Mouse (Mus musculus): ENCODE results near the gene Hand1.

The Hand1 gene

DNA sequence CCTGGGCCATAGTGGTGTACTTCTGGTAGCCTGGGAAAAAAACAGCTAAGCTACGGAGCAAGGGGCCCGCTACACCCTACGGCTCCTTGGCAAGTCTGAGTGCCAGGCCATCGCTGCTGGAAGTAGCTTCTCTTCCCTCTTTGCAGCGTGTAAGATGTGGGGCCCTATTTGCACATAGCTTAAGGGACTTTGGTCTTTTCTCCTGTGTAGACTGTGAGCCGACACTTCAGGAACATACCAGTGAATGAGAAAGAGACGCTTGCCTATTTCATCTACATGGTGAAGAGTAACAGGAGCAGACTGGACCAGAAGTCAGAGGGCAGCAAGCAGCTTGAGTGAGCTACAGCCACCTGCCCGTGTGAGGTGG lies 22.9 kb downstream of the Hand1 start:
- in situ Hi-C loops (cut with MboI; ENCODE audit: unreplicated experiment in 2 of 2): loop anchor here (25.0 kb wide), 2 partner anchors 353 to 828 kb away; partner anchors contain the start of genes Gemin5 (in 2 of the 2), Mrpl22 (in 2 of the 2), Olfr323 (in 1 of the 2) and Trim58 (in 1 of the 2)

DNA sequence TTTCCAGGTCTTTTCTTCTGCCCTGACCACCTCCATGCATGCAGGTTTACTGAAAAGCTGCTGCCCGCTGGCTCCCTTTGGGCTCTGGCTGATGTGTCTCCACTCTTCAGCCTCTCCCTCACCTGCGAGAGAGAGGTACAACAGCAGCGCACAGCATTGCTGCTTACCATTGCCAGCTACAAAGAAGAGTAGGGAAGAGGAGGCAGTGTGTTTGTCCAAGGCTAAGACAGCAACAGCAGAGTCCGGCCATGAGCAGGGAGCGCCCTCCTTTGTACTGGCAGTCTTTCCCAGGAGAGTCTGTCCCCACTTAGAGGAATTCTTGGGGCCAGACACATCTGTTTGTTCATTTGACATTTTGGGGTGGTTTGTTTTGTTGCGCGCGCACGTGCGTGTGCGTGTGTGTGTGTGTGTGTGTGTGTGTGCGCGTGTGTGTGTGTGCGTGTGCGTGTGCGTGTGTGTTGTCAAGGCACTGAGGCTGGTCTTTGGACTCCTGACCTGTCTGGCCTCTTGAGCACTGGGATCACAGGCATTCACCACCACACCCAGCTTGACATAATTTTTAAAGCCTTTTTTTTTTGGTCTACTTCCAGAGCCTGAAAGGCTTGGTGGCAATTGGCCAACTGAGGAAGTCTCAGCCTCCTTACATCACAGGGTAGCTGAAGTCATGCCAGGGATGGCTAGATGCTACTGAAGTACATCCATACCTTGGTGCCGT lies 23.4 kb downstream of the Hand1 start:
- in situ Hi-C loops (cut with MboI; ENCODE audit: unreplicated experiment in 2 of 2): loop anchor here (25.0 kb wide), 2 partner anchors 353 to 828 kb away; partner anchors contain the start of genes Gemin5 (in 2 of the 2), Mrpl22 (in 2 of the 2), Olfr323 (in 1 of the 2) and Trim58 (in 1 of the 2)

GRCm38 (mm10) chr11:57805047-57805446 lies 27.6 kb downstream of the Hand1 start:
- in situ Hi-C loops (cut with MboI; ENCODE audit: unreplicated experiment in 2 of 2): loop anchor here (25.0 kb wide), 2 partner anchors 357 to 832 kb away; partner anchors contain the start of genes Gemin5 (in 2 of the 2), Mrpl22 (in 2 of the 2), Olfr323 (in 1 of the 2) and Trim58 (in 1 of the 2)

DNA sequence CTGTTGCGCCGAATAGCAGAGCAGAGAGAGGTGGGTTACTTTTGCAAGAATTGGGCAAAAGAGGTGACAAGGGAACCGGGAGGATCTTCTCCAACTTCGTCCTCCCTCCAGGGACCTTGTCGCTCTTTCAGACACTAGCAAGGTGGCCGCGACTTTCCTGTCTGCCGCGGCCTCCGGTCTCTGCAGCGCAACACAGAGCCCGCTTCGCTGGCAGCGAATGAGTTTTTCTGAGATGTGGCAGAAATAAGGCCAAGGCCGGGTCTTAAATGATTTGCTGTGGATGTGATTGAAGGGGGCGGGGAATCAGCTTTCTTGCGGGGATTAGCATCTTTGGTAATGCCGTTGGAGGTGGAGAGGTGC lies 30.1 kb downstream of the Hand1 start:
- in situ Hi-C loops (cut with MboI; ENCODE audit: unreplicated experiment in 2 of 2): loop anchor here (25.0 kb wide), 2 partner anchors 360 to 835 kb away; partner anchors contain the start of genes Gemin5 (in 2 of the 2), Mrpl22 (in 2 of the 2), Olfr323 (in 1 of the 2) and Trim58 (in 1 of the 2)

DNA sequence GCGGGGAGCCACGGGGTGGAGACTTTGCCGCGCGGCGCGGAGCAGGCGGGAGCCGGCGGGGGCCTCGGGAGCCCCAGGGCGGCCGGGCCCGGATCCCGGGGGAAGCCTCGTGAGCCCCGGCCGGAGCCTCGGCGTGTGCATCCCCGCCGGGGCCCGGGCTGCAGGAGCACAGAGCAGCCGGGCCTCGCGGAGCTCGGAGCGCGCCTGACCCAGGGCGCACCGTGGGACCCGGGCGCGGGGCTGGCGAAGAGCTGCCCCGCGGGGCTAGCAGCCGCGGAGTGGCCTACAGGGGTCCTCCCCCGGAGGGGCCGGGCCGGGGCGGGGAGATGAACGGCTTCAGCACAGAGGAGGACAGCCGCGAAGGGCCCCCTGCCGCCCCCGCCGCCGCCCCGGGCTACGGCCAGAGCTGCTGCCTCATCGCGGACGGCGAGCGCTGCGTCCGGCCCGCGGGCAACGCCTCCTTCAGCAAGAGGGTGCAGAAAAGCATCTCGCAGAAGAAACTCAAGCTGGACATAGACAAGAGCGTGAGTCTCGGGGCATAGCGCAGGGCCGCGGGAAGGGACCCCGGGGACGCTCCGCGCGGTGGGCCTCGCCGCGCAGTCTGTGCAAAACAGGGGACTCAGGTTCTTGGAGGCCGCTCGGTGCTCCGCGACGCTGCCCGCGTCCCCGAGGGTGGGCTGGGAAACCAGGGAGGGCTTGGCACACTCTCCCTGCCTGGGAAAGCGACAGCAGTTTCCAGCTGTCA lies 30.7 kb downstream of the Hand1 start:
- in situ Hi-C loops (cut with MboI; ENCODE audit: unreplicated experiment in 2 of 2): loop anchor here (25.0 kb wide), 2 partner anchors 360 to 835 kb away; partner anchors contain the start of genes Gemin5 (in 2 of the 2), Mrpl22 (in 2 of the 2), Olfr323 (in 1 of the 2) and Trim58 (in 1 of the 2)

DNA sequence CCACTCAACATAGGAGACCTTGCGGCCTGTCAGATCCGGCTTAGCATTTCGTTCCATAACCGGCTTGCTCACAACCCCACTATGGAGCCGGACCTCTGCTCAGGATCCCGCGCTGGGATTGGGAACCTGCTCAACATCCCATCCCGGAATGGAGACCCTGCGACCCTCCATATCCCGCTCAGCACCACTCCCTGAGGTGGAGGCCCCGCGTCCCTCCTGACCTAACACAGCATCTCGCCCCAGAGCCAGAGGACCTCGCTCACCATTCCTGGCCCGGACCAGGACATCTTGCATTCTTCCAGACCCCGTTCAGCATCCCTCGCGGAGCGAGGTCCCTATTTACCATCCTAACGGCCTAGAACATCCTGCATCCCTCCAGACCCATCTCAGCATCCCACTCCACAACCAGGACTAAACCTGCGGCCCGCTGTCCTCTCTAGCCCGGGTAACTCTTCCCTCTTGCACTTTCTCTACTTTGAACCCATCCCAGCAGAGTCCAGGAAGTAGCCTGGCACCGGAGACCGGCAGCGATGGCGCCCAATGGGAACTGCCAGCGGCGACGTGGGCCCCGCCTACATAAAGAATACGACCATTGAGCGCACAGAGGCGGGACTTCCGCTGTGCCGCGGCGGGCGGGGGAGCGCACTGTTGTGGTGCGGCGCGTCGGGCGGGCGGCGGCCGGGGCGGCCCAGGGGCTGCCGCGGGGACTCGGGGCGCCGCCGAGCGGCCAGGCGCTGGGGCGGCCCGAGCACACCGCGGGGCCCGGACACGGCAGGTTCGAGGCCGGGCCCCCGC lies 31.4 kb downstream of the Hand1 start, which contains the start of gene Sap30l:
Gene Sap30l (plus strand): TSS at position 667 of the 795 bp plus-strand sequence.
- in situ Hi-C loops (cut with MboI; ENCODE audit: unreplicated experiment in 2 of 2): loop anchor here (25.0 kb wide), 2 partner anchors 361 to 836 kb away; partner anchors contain the start of genes Gemin5 (in 2 of the 2), Mrpl22 (in 2 of the 2), Olfr323 (in 1 of the 2) and Trim58 (in 1 of the 2)

DNA sequence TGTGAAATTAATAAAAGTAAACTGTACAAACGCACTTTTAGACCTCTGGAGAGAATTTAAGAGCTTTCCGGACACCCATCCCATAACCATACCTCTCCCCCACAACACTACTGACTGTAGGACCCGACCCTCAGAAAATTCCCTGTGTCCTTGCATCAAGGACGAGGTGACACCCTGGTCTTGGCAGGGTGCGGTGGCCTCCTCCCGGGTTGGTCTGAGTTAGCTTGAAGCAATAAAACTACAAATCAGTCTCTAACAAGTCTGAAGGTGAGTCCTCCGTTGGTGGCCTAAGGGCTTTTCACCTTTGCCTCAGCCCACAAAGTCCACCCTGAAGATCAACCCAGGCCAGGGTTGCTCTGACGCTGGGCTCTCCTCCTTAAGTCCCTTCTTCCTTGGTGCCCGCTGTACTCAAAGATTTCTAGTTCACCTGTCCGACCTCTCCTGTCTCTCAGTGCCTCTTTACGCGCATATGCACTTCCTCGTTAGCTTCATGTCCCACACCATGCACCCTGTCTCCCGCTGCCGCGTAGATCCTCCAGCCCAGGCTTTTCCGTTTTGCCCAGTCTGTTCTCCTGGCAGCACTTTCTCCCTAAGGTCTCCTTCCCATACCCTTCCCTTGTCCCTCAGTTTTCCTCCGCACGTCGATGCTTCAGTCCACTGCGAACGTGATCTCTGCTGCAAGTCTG lies 32.2 kb downstream of the Hand1 start:
- in situ Hi-C loops (cut with MboI; ENCODE audit: unreplicated experiment in 2 of 2): loop anchor here (25.0 kb wide), 2 partner anchors 362 to 837 kb away; partner anchors contain the start of genes Gemin5 (in 2 of the 2), Mrpl22 (in 2 of the 2), Olfr323 (in 1 of the 2) and Trim58 (in 1 of the 2)

DNA sequence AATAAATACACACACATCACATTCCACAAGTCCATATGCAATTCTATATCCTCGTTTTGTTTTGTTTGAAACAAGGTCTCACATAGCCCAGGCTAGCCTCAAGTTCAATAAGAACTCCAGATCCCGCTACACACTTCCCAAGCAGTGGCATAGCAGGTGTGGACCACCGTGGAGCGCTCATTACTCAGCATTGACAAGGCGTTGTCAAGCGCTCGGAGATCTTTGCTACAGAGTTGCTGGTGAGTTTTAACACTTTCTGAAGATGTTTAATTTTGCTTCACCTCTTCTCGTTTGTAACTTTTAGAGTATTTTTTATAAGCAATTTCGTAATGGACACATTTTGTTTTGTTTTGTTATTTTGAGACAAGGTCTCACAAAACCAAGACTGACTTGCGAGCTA lies 33.2 kb downstream of the Hand1 start:
- in situ Hi-C loops (cut with MboI; ENCODE audit: unreplicated experiment in 2 of 2): no loop called here

DNA sequence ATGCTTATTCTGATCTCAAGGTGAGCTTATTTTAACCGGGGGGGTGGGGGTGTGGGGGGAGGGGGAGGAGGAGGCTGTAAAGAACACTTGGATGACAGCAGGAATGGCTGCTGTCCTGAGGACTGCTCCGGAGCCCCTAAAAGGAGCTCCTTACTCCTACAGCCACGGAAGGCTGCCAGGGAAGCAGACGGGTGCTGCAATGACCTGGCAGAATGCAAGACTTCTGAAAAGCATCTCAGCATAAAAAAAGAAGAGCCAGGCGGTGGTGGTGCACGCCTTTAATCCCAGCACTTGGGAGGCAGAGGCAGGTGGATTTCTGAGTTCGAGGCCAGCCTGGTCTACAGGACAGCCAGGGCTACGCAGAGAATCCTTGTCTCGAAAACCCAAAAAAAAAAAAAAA lies 34.8 kb downstream of the Hand1 start:
- in situ Hi-C loops (cut with MboI; ENCODE audit: unreplicated experiment in 2 of 2): no loop called here

- in situ Hi-C loops (cut with MboI; ENCODE audit: unreplicated experiment in 2 of 2): no loop called here
Measured at GRCm38 (mm10) chr11:57795086-57795485, 37.5 kb downstream of the Hand1 start.

GRCm38 (mm10) chr11:57790866-57791535 lies 41.6 kb downstream of the Hand1 start:
- in situ Hi-C loops (cut with MboI; ENCODE audit: unreplicated experiment in 2 of 2): no loop called here

- in situ Hi-C loops (cut with MboI; ENCODE audit: unreplicated experiment in 2 of 2): loop anchor here (5.0 to 10.0 kb wide), 4 partner anchors 34 to 857 kb away; partner anchors contain the start of gene Trim58 (in 1 of the 2)
Measured at GRCm38 (mm10) chr11:57787913-57788312, 44.7 kb downstream of the Hand1 start.

- in situ Hi-C loops (cut with MboI; ENCODE audit: unreplicated experiment in 2 of 2): loop anchor here (5.0 to 10.0 kb wide), 4 partner anchors 35 to 858 kb away; partner anchors contain the start of gene Trim58 (in 1 of the 2)
Measured at GRCm38 (mm10) chr11:57786616-57787418, 45.8 kb downstream of the Hand1 start.

- in situ Hi-C loops (cut with MboI; ENCODE audit: unreplicated experiment in 2 of 2): loop anchor here (5.0 to 10.0 kb wide), 2 partner anchors 303 to 865 kb away; partner anchors contain the start of gene Trim58 (in 1 of the 2)
Measured at GRCm38 (mm10) chr11:57779824-57780223, 52.8 kb downstream of the Hand1 start.

All from v-Abl transformed pro-B cells (cell line).